Mouse (Mus musculus): Measurements from ENCODE around the gene Vash2. TPM values are rescaled to one million over a fixed set of nuclear protein-coding genes. Genes with fewer than 3 reads are reported as not detected.

The Vash2 gene
- polyA plus RNA-seq, 1 experiment from 2014 or later = 65.5 TPM

- Histone ChIP-seq H3K4me3 (replicated peaks) (no peak overlapping the region), H3K27me3 (no peaks in the 10 kb centered on the region), H3K9me3 (0 out of 2 replicates have a peak, but pooled peaks cover 6% of the 10 kb centered on the region), H3K27ac (no peak overlapping the region), H3K4me2 (no peak overlapping the region), H3K4me1 (no peaks in the 10 kb centered on the region), H3K9ac (no peak overlapping the region), H3K36me3 (replicated peaks) (0 out of 2 replicates have a peak, but pooled peaks cover 4% of the 10 kb centered on the region)
- no peak for ATAC-seq (ENCODE audit: low FRiP score)
- 78% methylated on average over 3 of the region's 3 CpGs for WGBS
Measured at GRCm38 (mm10) chr1:191000686-191001085, 21.6 kb upstream of the Vash2 start.

GRCm38 (mm10) chr1:190998027-190998426 is 18.9 kb upstream of the Vash2 start:
- 0 out of 2 replicates have a peak, but pooled peaks cover 6% of the 10 kb centered on the region for H3K9me3 ChIP-seq
- no peaks in the 10 kb centered on the region for H3K27me3 ChIP-seq
- H3K36me3 ChIP-seq (replicated peaks) = no peaks in the 10 kb centered on the region
- H3K4me1 ChIP-seq = no peaks in the 10 kb centered on the region
- no peak overlapping the region for H3K4me2 ChIP-seq
- WGBS = 93% methylated on average over 1 of the region's 1 CpGs
- H3K9ac ChIP-seq = no peak overlapping the region
- no peak overlapping the region for H3K4me3 ChIP-seq (replicated peaks)
- no peak for ATAC-seq (ENCODE audit: low FRiP score)
- H3K27ac ChIP-seq = no peak overlapping the region

GRCm38 (mm10) chr1:190996346-190996877 is 17.3 kb upstream of the Vash2 start:
- Histone ChIP-seq H3K4me3 (replicated peaks) (no peak overlapping the region), H3K27ac (no peak overlapping the region), H3K9ac (no peak overlapping the region), H3K4me2 (no peak overlapping the region), H3K4me1 (no peaks in the 10 kb centered on the region), H3K36me3 (replicated peaks) (no peaks in the 10 kb centered on the region), H3K27me3 (no peaks in the 10 kb centered on the region), H3K9me3 (0 out of 2 replicates have a peak, but pooled peaks cover 6% of the 10 kb centered on the region)
- WGBS = 71% methylated on average over 6 of the region's 6 CpGs
- no peak for ATAC-seq (ENCODE audit: low FRiP score)

GRCm38 (mm10) chr1:190995548-190995947 is 16.5 kb upstream of the Vash2 start:
- H3K27me3 ChIP-seq = no peaks in the 10 kb centered on the region
- H3K4me2 ChIP-seq = no peak overlapping the region
- H3K36me3 ChIP-seq (replicated peaks) = no peaks in the 10 kb centered on the region
- H3K4me3 ChIP-seq (replicated peaks) = no peak overlapping the region
- H3K9me3 ChIP-seq = 0 out of 2 replicates have a peak, but pooled peaks cover 6% of the 10 kb centered on the region
- H3K4me1 ChIP-seq = no peaks in the 10 kb centered on the region
- H3K27ac ChIP-seq = no peak overlapping the region
- WGBS = 60% methylated on average over 7 of the region's 7 CpGs
- H3K9ac ChIP-seq = no peak overlapping the region
- ATAC-seq (ENCODE audit: low FRiP score) = no peak

GRCm38 (mm10) chr1:190989437-190990082 is 10.5 kb upstream of the Vash2 start:
- no peak for ATAC-seq (ENCODE audit: low FRiP score)
- H3K4me2 ChIP-seq = no peak overlapping the region
- H3K4me3 ChIP-seq (replicated peaks) = no peak overlapping the region
- H3K36me3 ChIP-seq (replicated peaks) = no peaks in the 10 kb centered on the region
- no peak overlapping the region for H3K27ac ChIP-seq
- H3K4me1 ChIP-seq = no peaks in the 10 kb centered on the region
- H3K9me3 ChIP-seq = no peaks in the 10 kb centered on the region
- WGBS = 80% methylated on average over 9 of the region's 9 CpGs
- H3K27me3 ChIP-seq = no peaks in the 10 kb centered on the region; the same call in 1 of the 2 replicates
- H3K9ac ChIP-seq = no peak overlapping the region

- Histone ChIP-seq H3K9ac (no peak overlapping the region), H3K27me3 (no peaks in the 10 kb centered on the region), H3K36me3 (replicated peaks) (no peaks in the 10 kb centered on the region), H3K4me3 (replicated peaks) (no peak overlapping the region), H3K4me2 (no peak overlapping the region), H3K9me3 (no peaks in the 10 kb centered on the region), H3K4me1 (peaks cover 23% of the 10 kb centered on the region), H3K27ac (no peak overlapping the region)
- 83% methylated on average over 4 of the region's 4 CpGs for WGBS
- ATAC-seq (ENCODE audit: low FRiP score) = no peak
Measured at GRCm38 (mm10) chr1:190981412-190981811, 2.3 kb upstream of the Vash2 start.

GRCm38 (mm10) chr1:190980470-190980869 is 1.4 kb upstream of the Vash2 start:
- Histone ChIP-seq H3K36me3 (replicated peaks) (no peaks in the 10 kb centered on the region), H3K27me3 (no peaks in the 10 kb centered on the region), H3K4me2 (no peak overlapping the region), H3K27ac (no peak overlapping the region), H3K4me3 (replicated peaks) (no peak overlapping the region), H3K4me1 (peaks cover 32% of the 10 kb centered on the region), H3K9me3 (no peaks in the 10 kb centered on the region), H3K9ac (no peak overlapping the region)
- ATAC-seq (ENCODE audit: low FRiP score) = no peak
- WGBS = 86% methylated on average over 1 of the region's 1 CpGs

- under 1% methylated on average over 36 of the region's 46 CpGs for WGBS
Measured at GRCm38 (mm10) chr1:190978511-190979073, 504 bp downstream of the Vash2 start.

GRCm38 (mm10) chr1:190978001-190978400 is 1.1 kb downstream of the Vash2 start:
- no peaks in the 10 kb centered on the region for H3K27me3 ChIP-seq
- H3K36me3 ChIP-seq (replicated peaks) = peaks cover 23% of the 10 kb centered on the region
- peak overlapping the region; percentile 90 for H3K9ac ChIP-seq
- peak; percentile 3 for ATAC-seq (ENCODE audit: low FRiP score)
- H3K4me3 ChIP-seq (replicated peaks) = peak overlapping the region; percentile 70
- peak overlapping the region; percentile 95 for H3K27ac ChIP-seq
- 1% methylated on average over 22 of the region's 22 CpGs for WGBS
- H3K4me1 ChIP-seq = peaks cover 37% of the 10 kb centered on the region
- peak overlapping the region; percentile 98 for H3K4me2 ChIP-seq
- no peaks in the 10 kb centered on the region for H3K9me3 ChIP-seq

More at GRCm38 (mm10) chr1:190978511-190979073, 504 bp downstream of the Vash2 start:
- Histone ChIP-seq H3K36me3 (replicated peaks) (peaks cover 17% of the 10 kb centered on the region), H3K27me3 (no peaks in the 10 kb centered on the region), H3K4me2 (peak overlapping the region; percentile 98), H3K9me3 (no peaks in the 10 kb centered on the region), H3K4me1 (peaks cover 37% of the 10 kb centered on the region), H3K9ac (peak overlapping the region; percentile 90), H3K4me3 (replicated peaks) (peak overlapping the region; percentile 70), H3K27ac (peak overlapping the region; percentile 95)
- ATAC-seq (ENCODE audit: low FRiP score) = peak; percentile 79

- ATAC-seq (ENCODE audit: low FRiP score) = no peak
- no peaks in the 10 kb centered on the region for H3K9me3 ChIP-seq
- no peak overlapping the region; the same call in 1 of the 2 replicates for H3K27ac ChIP-seq
- peak overlapping the region; percentile 90 for H3K9ac ChIP-seq
- H3K4me1 ChIP-seq = peaks cover 37% of the 10 kb centered on the region
- WGBS = 63% methylated on average over 11 of the region's 11 CpGs
- H3K4me2 ChIP-seq = peak overlapping the region; percentile 98
- H3K27me3 ChIP-seq = no peaks in the 10 kb centered on the region
- H3K36me3 ChIP-seq (replicated peaks) = peaks cover 32% of the 10 kb centered on the region
- peak overlapping the region; percentile 70 for H3K4me3 ChIP-seq (replicated peaks)
Measured at GRCm38 (mm10) chr1:190976887-190977573, 2.1 kb downstream of the Vash2 start.

GRCm38 (mm10) chr1:190974833-190975232 is 4.3 kb downstream of the Vash2 start:
- Histone ChIP-seq H3K27me3 (no peaks in the 10 kb centered on the region), H3K36me3 (replicated peaks) (peaks cover 54% of the 10 kb centered on the region), H3K9ac (0 out of 2 replicates have a peak overlapping the region, but pooled peaks have one; percentile 21), H3K4me2 (no peak overlapping the region), H3K4me1 (peaks cover 37% of the 10 kb centered on the region), H3K27ac (no peak overlapping the region), H3K4me3 (replicated peaks) (no peak overlapping the region), H3K9me3 (no peaks in the 10 kb centered on the region)
- ATAC-seq (ENCODE audit: low FRiP score) = no peak
- WGBS = 85% methylated on average over 1 of the region's 1 CpGs

GRCm38 (mm10) chr1:190974191-190974590 is 4.9 kb downstream of the Vash2 start:
- Histone ChIP-seq H3K4me2 (no peak overlapping the region), H3K4me3 (replicated peaks) (no peak overlapping the region), H3K4me1 (peaks cover 32% of the 10 kb centered on the region), H3K36me3 (replicated peaks) (peaks cover 61% of the 10 kb centered on the region), H3K9ac (0 out of 2 replicates have a peak overlapping the region, but pooled peaks have one; percentile 21), H3K9me3 (no peaks in the 10 kb centered on the region), H3K27ac (no peak overlapping the region), H3K27me3 (no peaks in the 10 kb centered on the region)
- ATAC-seq (ENCODE audit: low FRiP score) = no peak
- 98% methylated on average over 8 of the region's 8 CpGs for whole genome bisulfite sequencing

Data from forebrain, embryonic 12.5 days (tissue).